Mouse (Mus musculus): ENCODE measurements around the gene Aunip. TPM values are rescaled to one million over a fixed set of nuclear protein-coding genes. Genes with fewer than 3 reads are reported as not detected.
A peak's percentile ranks its signal among the peaks of the same experiment; 100 is the strongest.

Aunip gene
- polyA plus RNA-seq, 1 experiment from 2014 or later, result 0.84 TPM

GRCm38 (mm10) chr4:134559154-134559553 lies 48.4 kb downstream of the Aunip start:
- H3K9ac ChIP-seq (replicated peaks; ENCODE audit: low read depth), result no peak overlapping the region
- no peaks in the 10 kb centered on the region for H3K9me3 ChIP-seq (ENCODE audit: low read length)
- no peak for DNase-seq (ENCODE audit: low spot score)
- no peaks in the 10 kb centered on the region; the same call in 1 of the 2 replicates for H3K36me3 ChIP-seq (ENCODE audit: insufficient read depth, low read length)
- no peak overlapping the region for H3K27ac ChIP-seq (ENCODE audit: low read length)
- no peaks in the 10 kb centered on the region for H3K4me1 ChIP-seq (ENCODE audit: insufficient read depth, low read depth, low read length)
- H3K27me3 ChIP-seq (replicated peaks; ENCODE audit: insufficient read depth, low read length), result no peaks in the 10 kb centered on the region
- TF ChIP-seq EP300 (IDR thresholded peaks at IDR 0.05) (no peak), CTCF (IDR thresholded peaks at IDR 0.05) (no peak)
- H3K4me2 ChIP-seq (replicated peaks; ENCODE audit: low read depth, low read length), result no peak overlapping the region
- WGBS, result 65% methylated on average over 7 of the region's 7 CpGs
- H3K4me3 ChIP-seq (ENCODE audit: low read depth, low read length), result no peak overlapping the region
- no peak; the same call in 1 of the 2 replicates for ATAC-seq

- no peak for ATAC-seq
- Histone ChIP-seq H3K4me1 (ENCODE audit: insufficient read depth, low read depth, low read length) (no peaks in the 10 kb centered on the region), H3K4me2 (replicated peaks; ENCODE audit: low read depth, low read length) (no peak overlapping the region), H3K27me3 (replicated peaks; ENCODE audit: insufficient read depth, low read length) (no peaks in the 10 kb centered on the region), H3K9ac (replicated peaks; ENCODE audit: low read depth) (no peak overlapping the region), H3K27ac (ENCODE audit: low read length) (no peak overlapping the region), H3K4me3 (ENCODE audit: low read depth, low read length) (no peak overlapping the region), H3K36me3 (ENCODE audit: insufficient read depth, low read length) (no peaks in the 10 kb centered on the region; the same call in 1 of the 2 replicates), H3K9me3 (ENCODE audit: low read length) (no peaks in the 10 kb centered on the region)
- WGBS, result 92% methylated on average over 8 of the region's 8 CpGs
- TF ChIP-seq EP300 (IDR thresholded peaks at IDR 0.05) (no peak), CTCF (IDR thresholded peaks at IDR 0.05) (no peak)
- no peak for DNase-seq (ENCODE audit: low spot score)
Observed at GRCm38 (mm10) chr4:134560699-134561098, 49.9 kb downstream of the Aunip start.

GRCm38 (mm10) chr4:134562014-134562413 lies 51.2 kb downstream of the Aunip start:
- DNase-seq (ENCODE audit: low spot score) (no peak), ATAC-seq (no peak)
- Histone ChIP-seq H3K9ac (replicated peaks; ENCODE audit: low read depth) (no peak overlapping the region), H3K4me2 (replicated peaks; ENCODE audit: low read depth, low read length) (no peak overlapping the region), H3K27ac (ENCODE audit: low read length) (no peak overlapping the region), H3K9me3 (ENCODE audit: low read length) (no peaks in the 10 kb centered on the region), H3K4me1 (ENCODE audit: insufficient read depth, low read depth, low read length) (no peaks in the 10 kb centered on the region), H3K36me3 (ENCODE audit: insufficient read depth, low read length) (no peaks in the 10 kb centered on the region; the same call in 1 of the 2 replicates), H3K27me3 (replicated peaks; ENCODE audit: insufficient read depth, low read length) (no peaks in the 10 kb centered on the region), H3K4me3 (ENCODE audit: low read depth, low read length) (no peak overlapping the region)
- 88% methylated on average over 2 of the region's 2 CpGs for WGBS
- TF ChIP-seq CTCF (IDR thresholded peaks at IDR 0.05) (no peak), EP300 (IDR thresholded peaks at IDR 0.05) (no peak)

GRCm38 (mm10) chr4:134563624-134564023 lies 52.8 kb downstream of the Aunip start:
- WGBS, result 81% methylated on average over 16 of the region's 16 CpGs
- TF ChIP-seq CTCF (IDR thresholded peaks at IDR 0.05) (no peak), EP300 (IDR thresholded peaks at IDR 0.05) (no peak)
- Histone ChIP-seq H3K4me2 (replicated peaks; ENCODE audit: low read depth, low read length) (no peak overlapping the region), H3K36me3 (ENCODE audit: insufficient read depth, low read length) (no peaks in the 10 kb centered on the region; the same call in 1 of the 2 replicates), H3K4me3 (ENCODE audit: low read depth, low read length) (no peak overlapping the region), H3K27me3 (replicated peaks; ENCODE audit: insufficient read depth, low read length) (no peaks in the 10 kb centered on the region), H3K27ac (ENCODE audit: low read length) (no peak overlapping the region), H3K4me1 (ENCODE audit: insufficient read depth, low read depth, low read length) (no peaks in the 10 kb centered on the region), H3K9ac (replicated peaks; ENCODE audit: low read depth) (no peak overlapping the region), H3K9me3 (ENCODE audit: low read length) (no peaks in the 10 kb centered on the region)
- DNase-seq (ENCODE audit: low spot score) (no peak), ATAC-seq (no peak)

- H3K9me3 ChIP-seq (ENCODE audit: low read length), result no peaks in the 10 kb centered on the region
- H3K36me3 ChIP-seq (ENCODE audit: insufficient read depth, low read length), result no peaks in the 10 kb centered on the region; the same call in 1 of the 2 replicates
- H3K4me3 ChIP-seq (ENCODE audit: low read depth, low read length), result no peak overlapping the region
- TF ChIP-seq EP300 (IDR thresholded peaks at IDR 0.05), result no peak
- TF ChIP-seq CTCF (IDR thresholded peaks at IDR 0.05), result no peak
- no peak overlapping the region for H3K9ac ChIP-seq (replicated peaks; ENCODE audit: low read depth)
- no peak overlapping the region for H3K27ac ChIP-seq (ENCODE audit: low read length)
- no peaks in the 10 kb centered on the region for H3K4me1 ChIP-seq (ENCODE audit: insufficient read depth, low read depth, low read length)
- 82% methylated on average over 6 of the region's 6 CpGs for WGBS
- ATAC-seq (no peak), DNase-seq (ENCODE audit: low spot score) (no peak)
- H3K4me2 ChIP-seq (replicated peaks; ENCODE audit: low read depth, low read length), result no peak overlapping the region
- no peaks in the 10 kb centered on the region for H3K27me3 ChIP-seq (replicated peaks; ENCODE audit: insufficient read depth, low read length)
Observed at GRCm38 (mm10) chr4:134564093-134564492, 53.3 kb downstream of the Aunip start.

- TF ChIP-seq EP300 (IDR thresholded peaks at IDR 0.05) (no peak), CTCF (IDR thresholded peaks at IDR 0.05) (no peak)
- peak; percentile 33; the same call in 1 of the 2 replicates for ATAC-seq
- no peak overlapping the region for H3K4me3 ChIP-seq (ENCODE audit: low read depth, low read length)
- no peak overlapping the region for H3K4me2 ChIP-seq (replicated peaks; ENCODE audit: low read depth, low read length)
- no peak overlapping the region for H3K27ac ChIP-seq (ENCODE audit: low read length)
- 36% methylated on average over 19 of the region's 19 CpGs for WGBS
- no peaks in the 10 kb centered on the region for H3K4me1 ChIP-seq (ENCODE audit: insufficient read depth, low read depth, low read length)
- no peak overlapping the region for H3K9ac ChIP-seq (replicated peaks; ENCODE audit: low read depth)
- H3K9me3 ChIP-seq (ENCODE audit: low read length), result no peaks in the 10 kb centered on the region
- H3K36me3 ChIP-seq (ENCODE audit: insufficient read depth, low read length), result no peaks in the 10 kb centered on the region
- peak; percentile 45 for DNase-seq (ENCODE audit: low spot score)
- H3K27me3 ChIP-seq (replicated peaks; ENCODE audit: insufficient read depth, low read length), result no peaks in the 10 kb centered on the region
Observed at GRCm38 (mm10) chr4:134567377-134568226, 56.8 kb downstream of the Aunip start.

Data from lung, postnatal 0 days (tissue).